Mouse (Mus musculus) C2C12 (cell line): ENCODE results near the gene Orc3. TPM values are rescaled to one million over a fixed set of nuclear protein-coding genes. Genes with fewer than 3 reads are reported as not detected.

Experiments
- H3K27me3 ChIP-seq: one replicate; pipeline ENCODE4 v1.6.1; 2011; ENCODE audit not compliant: control insufficient read depth, insufficient read depth, insufficient read length
- H3K36me3 ChIP-seq: one replicate; pipeline ENCODE4 v1.6.1; 2011; ENCODE audit not compliant: control insufficient read depth, insufficient read depth
- H3K4me3 ChIP-seq: one replicate; pipeline ENCODE4 v1.5.1; 2011; ENCODE audit warnings: mild to moderate bottlenecking, control low read depth; ENCODE audit not compliant: poor library complexity, insufficient read depth, severe bottlenecking
- H3K79me2 ChIP-seq: one replicate; pipeline ENCODE4 v1.6.1; 2011; ENCODE audit not compliant: control insufficient read depth, insufficient read depth
- H3K79me3 ChIP-seq: one replicate; pipeline ENCODE4 v1.6.1; 2011; ENCODE audit warnings: low read depth, control low read depth
- H3ac ChIP-seq: one replicate; pipeline ENCODE3; 2011; ENCODE audit warnings: low read depth; ENCODE audit not compliant: control insufficient read depth, insufficient read length
- CEBPB ChIP-seq: IDR thresholded peaks from one replicate; pipeline ENCODE4 v1.6.1; 2011; ENCODE audit warnings: low read depth, mild to moderate bottlenecking, control low read depth, moderate library complexity
- CTCF ChIP-seq: IDR thresholded peaks from one replicate; pipeline ENCODE4 v1.5.1; 2011; ENCODE audit not compliant: control insufficient read depth, insufficient read depth, insufficient read length
- FOSL1 ChIP-seq: IDR thresholded peaks from one replicate; pipeline ENCODE4 v1.8.0; 2011; ENCODE audit warnings: mild to moderate bottlenecking, low read length; ENCODE audit not compliant: poor library complexity, insufficient read depth, severe bottlenecking
- MAX ChIP-seq: IDR thresholded peaks from one replicate; pipeline ENCODE4 v1.6.1; 2011; ENCODE audit warnings: mild to moderate bottlenecking, control low read depth
- MYOD1 ChIP-seq: IDR thresholded peaks from one replicate; pipeline ENCODE4 v1.6.1; 2011; ENCODE audit warnings: low read depth; ENCODE audit not compliant: control insufficient read depth, insufficient read length
- MYOG ChIP-seq: IDR thresholded peaks from one replicate; pipeline ENCODE4 v1.6.1; 2011; ENCODE audit not compliant: control insufficient read depth, insufficient read length; ENCODE audit errors: extremely low read depth
- USF1 ChIP-seq: IDR thresholded peaks from one replicate; pipeline ENCODE4 v1.6.1; 2011; ENCODE audit warnings: low read depth, mild to moderate bottlenecking, control low read depth, moderate library complexity
- polyA plus RNA-seq: library from polyadenylated mRNA; unstranded; fragments of >200 nt; fragmentation: generic; extraction: Trizol; gene quantifications from one replicate; pipeline ENCODE4 v1.2.1, GENCODE M21; 2012; ENCODE audit warnings: missing spikeins

Orc3 gene
- polyA plus RNA-seq, 1 experiment: 14.2 TPM

- no peaks in the 10 kb centered on the region for H3K27me3 ChIP-seq
- H3K79me2 ChIP-seq: no peaks in the 10 kb centered on the region
- H3K36me3 ChIP-seq: peaks cover 24% of the 10 kb centered on the region
- no peak overlapping the region for H3K4me3 ChIP-seq
- H3ac ChIP-seq: no peak overlapping the region
- H3K79me3 ChIP-seq: no peaks in the 10 kb centered on the region
- no peak for TF ChIP-seq MAX
Measured at GRCm38 (mm10) chr4:34644779-34645178, 30.0 kb upstream of the Orc3 start.

GRCm38 (mm10) chr4:34640731-34641130 is 26.0 kb upstream of the Orc3 start:
- peaks cover 20% of the 10 kb centered on the region for H3K36me3 ChIP-seq
- H3K79me3 ChIP-seq: no peaks in the 10 kb centered on the region
- no peaks in the 10 kb centered on the region for H3K27me3 ChIP-seq
- no peak for TF ChIP-seq FOSL1
- TF ChIP-seq MAX: no peak
- no peak for TF ChIP-seq CEBPB
- no peak for TF ChIP-seq USF1
- H3K4me3 ChIP-seq: no peak overlapping the region
- no peak overlapping the region for H3ac ChIP-seq
- no peaks in the 10 kb centered on the region for H3K79me2 ChIP-seq

- peaks cover 20% of the 10 kb centered on the region for H3K36me3 ChIP-seq
- no peaks in the 10 kb centered on the region for H3K79me2 ChIP-seq
- TF ChIP-seq FOSL1 (no peak), USF1 (no peak), MYOD1 (no peak), CEBPB (no peak), CTCF (no peak), MAX (no peak), MYOG (no peak)
- no peak overlapping the region for H3ac ChIP-seq
- H3K79me3 ChIP-seq: no peaks in the 10 kb centered on the region
- H3K4me3 ChIP-seq: no peak overlapping the region
- H3K27me3 ChIP-seq: no peaks in the 10 kb centered on the region
Measured at GRCm38 (mm10) chr4:34639745-34640364, 25.1 kb upstream of the Orc3 start.

GRCm38 (mm10) chr4:34637851-34638250 is 23.1 kb upstream of the Orc3 start:
- Histone ChIP-seq H3ac (no peak overlapping the region), H3K36me3 (peaks cover 24% of the 10 kb centered on the region), H3K27me3 (no peaks in the 10 kb centered on the region), H3K4me3 (no peak overlapping the region), H3K79me2 (no peaks in the 10 kb centered on the region), H3K79me3 (no peaks in the 10 kb centered on the region)
- no peak for TF ChIP-seq USF1
- no peak for TF ChIP-seq MYOD1
- TF ChIP-seq MAX: no peak
- TF ChIP-seq CTCF: no peak
- no peak for TF ChIP-seq CEBPB
- TF ChIP-seq FOSL1: no peak

GRCm38 (mm10) chr4:34637386-34637785 is 22.6 kb upstream of the Orc3 start:
- H3K27me3 ChIP-seq: no peaks in the 10 kb centered on the region
- no peak for TF ChIP-seq MYOG
- TF ChIP-seq FOSL1: no peak
- TF ChIP-seq CEBPB: no peak
- TF ChIP-seq USF1: no peak
- no peak for TF ChIP-seq MYOD1
- TF ChIP-seq MAX: no peak
- TF ChIP-seq CTCF: no peak
- H3ac ChIP-seq: no peak overlapping the region
- H3K4me3 ChIP-seq: no peak overlapping the region
- no peaks in the 10 kb centered on the region for H3K79me3 ChIP-seq
- peaks cover 20% of the 10 kb centered on the region for H3K36me3 ChIP-seq
- no peaks in the 10 kb centered on the region for H3K79me2 ChIP-seq

GRCm38 (mm10) chr4:34636036-34636435 is 21.3 kb upstream of the Orc3 start:
- TF ChIP-seq USF1: no peak
- no peak for TF ChIP-seq CTCF
- no peak for TF ChIP-seq MYOD1
- TF ChIP-seq FOSL1: no peak
- TF ChIP-seq CEBPB: no peak
- no peak for TF ChIP-seq MYOG
- TF ChIP-seq MAX: no peak
- Histone ChIP-seq H3K79me3 (no peaks in the 10 kb centered on the region), H3K36me3 (peaks cover 14% of the 10 kb centered on the region), H3K4me3 (no peak overlapping the region), H3ac (no peak overlapping the region), H3K27me3 (no peaks in the 10 kb centered on the region), H3K79me2 (no peaks in the 10 kb centered on the region)
